Mouse (Mus musculus) right cerebral cortex, postnatal 14 days (tissue): ENCODE results near the gene Urah.

Source experiments
- DNase-seq: peaks from one replicate; pipeline ENCODE4 v3.0.0; 2022

Gene Urah

DNA sequence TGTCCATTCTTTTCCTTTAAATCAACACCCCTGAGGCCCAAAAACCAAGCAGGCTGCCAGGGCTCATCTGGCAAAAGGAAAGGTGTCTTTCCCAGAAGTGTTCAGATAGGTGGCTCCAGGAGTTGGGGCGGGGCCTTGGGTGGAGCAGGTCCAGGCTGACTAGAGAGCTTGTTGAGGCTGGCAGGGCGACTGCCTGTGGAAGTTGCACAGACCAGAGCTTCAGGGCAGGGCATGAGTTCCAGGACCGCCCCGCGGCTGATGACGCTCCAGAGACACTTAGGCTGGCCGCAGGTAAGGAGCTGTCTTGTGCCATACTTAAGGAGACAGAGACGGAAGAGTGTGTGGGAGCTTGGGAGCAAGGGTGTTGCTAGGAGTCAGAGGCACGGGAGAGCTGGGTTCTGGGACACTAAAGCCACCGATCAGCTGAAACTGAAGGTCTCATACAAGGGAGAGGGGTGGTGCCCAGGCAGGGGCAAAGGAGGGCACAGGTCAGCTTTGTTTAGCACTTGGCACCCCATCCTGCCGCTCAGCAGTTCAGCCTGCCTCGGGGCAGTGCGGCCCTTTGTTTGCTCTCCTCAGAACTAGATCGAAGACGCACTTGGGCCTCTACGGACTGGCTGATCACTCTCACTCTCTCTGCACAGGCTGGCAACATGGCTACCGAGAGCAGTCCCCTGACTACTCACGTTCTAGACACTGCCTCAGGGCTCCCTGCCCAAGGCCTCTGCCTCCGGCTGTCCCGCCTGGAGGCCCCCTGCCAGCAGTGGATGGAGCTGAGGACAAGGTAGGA is at the start of gene Urah:
Gene Urah, plus strand, starts transcription at position 51 of the 790 bp plus-strand sequence.
- no peak for DNase-seq

DNA sequence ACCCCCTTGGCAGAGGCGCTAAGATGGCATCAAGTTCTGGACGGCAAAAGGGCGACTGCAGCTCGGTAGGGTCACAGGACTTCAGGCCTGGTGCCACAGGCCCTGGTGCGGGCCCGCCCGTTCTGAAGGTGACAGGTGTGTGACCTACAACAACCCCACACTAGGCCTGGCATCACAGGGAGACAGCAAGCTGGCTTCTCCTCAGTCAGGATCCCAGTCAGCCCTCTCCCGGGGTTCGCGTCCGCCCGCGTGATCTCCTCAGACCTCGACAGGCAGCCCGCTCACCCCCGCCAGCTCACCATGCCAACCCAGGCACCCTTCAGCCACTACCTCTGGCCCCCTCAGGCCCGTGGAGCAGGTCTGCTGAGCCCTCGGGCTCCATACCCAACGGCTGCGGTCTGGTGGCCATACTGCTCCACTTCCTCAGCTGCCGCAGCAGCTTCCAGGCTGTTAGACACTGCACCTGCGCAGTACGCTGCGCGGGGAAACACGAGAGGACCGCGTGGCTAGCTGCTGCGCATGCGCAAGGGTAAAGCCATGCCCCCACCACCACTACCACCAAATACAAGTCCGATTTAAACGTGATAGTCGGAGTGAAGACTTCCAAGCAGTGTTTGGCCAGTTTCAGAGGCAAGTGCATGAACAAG is 47.3 kb upstream of the Urah start, which contains the start of gene Syce1:
Gene Syce1, minus strand, starts transcription at position 447 of the 647 bp plus-strand sequence.
- DNase-seq, result no peak

DNA sequence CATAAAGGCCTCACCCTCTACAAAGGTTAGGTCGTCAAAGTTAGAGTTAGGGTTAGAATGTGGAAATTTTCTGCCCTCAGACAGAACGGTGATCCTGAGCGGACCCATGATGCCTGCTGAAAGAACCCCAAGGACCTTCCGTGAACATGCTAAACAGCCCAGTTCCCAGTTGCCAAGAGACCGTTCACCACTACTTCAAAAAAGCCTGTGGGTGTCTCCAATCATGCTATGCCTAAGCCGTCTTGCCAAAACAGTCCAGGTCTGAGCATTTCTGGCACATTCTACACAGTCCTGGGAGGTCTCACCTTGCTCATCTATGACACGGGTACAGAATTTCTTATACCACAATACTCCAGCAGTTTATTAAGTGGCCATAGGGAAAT is 46.8 kb upstream of the Urah start:
- no peak for DNase-seq

DNA sequence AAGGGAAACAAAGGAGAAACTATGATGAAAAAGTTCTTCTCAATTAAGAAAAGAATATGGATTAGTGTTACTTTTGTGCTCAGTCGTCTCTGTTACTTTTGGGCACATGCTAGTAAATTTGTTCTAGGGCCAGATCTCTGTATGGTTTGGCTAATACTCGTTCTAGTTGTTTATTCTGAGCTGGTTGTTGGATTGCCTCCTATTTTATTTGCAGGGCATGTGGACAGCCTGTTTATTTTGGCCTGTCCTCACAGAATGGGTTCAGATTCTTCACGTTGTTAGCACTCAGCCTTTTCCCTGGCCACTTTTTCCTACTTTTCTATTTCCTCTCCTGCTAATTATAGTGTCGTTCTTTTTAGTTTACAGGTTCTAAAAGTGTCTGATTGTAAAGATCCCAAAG is 41.3 kb upstream of the Urah start:
- DNase-seq, result no peak

DNA sequence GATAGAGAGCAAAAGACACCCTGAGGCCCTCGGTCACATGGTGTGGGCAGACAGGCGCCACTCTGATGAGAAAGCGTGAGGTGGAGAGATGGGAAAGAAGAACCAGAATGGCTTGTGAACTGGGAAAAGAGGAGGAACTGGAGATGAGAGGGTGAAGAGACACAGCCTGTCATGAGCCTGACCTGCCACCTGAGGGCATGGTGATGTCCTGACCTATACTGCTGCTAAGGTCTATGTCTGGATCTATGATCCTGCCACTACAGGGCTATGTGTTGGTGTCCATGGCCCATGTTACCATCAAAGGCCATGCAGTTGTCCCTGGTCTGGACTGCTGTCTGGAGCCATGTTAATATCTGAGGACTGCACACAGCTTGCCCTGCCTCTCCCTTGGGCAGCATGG is 37.2 kb upstream of the Urah start:
- DNase-seq, result no peak

DNA sequence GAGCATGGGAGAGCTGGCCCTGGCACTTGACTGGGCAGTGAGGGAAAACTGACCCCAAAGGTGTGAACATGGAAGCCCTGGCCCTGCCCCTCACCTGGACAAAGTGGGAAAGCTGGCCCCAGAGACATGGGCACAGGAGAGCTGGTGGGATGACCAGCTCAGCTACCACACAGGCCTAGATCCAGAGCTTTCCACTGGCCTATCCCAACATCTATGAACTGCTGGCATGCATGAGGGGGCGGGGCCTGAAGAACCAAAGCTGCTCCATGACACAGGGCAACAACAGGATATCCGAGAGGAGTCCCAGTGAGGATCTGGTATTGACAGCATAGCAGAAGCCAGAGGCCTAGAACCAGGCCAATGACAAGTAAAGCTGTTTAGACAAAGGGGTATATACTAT is 36.6 kb upstream of the Urah start:
- DNase-seq, result no peak

DNA sequence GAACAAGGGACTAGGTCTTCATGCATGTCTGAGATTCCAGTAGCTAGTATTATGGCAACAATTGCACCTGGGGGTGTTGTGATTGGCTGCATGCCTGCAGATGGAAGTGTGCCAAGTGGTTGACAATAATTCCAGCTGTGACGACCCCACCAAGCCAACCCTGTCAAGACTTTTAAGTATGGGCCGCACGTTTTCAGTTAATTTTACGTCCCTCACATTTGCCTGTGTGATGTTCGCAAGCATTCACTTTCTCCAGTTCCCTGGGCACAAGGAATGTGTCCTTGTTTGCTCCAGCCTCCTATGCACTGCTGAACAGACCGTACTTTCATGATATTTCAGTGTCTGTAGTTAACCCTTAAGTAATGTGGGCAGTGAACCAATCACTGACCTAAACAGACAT is 32.2 kb upstream of the Urah start:
- no peak for DNase-seq

DNA sequence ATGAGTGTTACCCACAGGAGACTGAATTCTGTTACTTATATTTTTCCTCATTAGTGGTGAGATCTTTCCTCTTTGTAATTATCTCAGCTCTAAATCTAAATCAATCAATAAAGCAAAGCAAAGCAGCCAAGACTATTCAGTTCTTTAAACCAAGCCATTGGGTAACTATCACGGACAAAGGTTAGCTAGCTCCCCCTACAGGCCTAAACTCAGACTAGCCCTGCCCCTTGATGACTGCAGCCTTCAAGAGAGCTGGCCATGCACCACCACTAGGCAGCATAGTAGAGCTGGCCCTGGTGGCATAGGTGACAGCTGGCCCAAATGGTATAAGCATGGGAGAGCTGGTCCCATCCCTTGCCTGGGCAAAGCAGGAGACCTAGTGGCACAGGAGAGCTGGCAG is 29.1 kb upstream of the Urah start:
- peak; percentile 27 for DNase-seq

DNA sequence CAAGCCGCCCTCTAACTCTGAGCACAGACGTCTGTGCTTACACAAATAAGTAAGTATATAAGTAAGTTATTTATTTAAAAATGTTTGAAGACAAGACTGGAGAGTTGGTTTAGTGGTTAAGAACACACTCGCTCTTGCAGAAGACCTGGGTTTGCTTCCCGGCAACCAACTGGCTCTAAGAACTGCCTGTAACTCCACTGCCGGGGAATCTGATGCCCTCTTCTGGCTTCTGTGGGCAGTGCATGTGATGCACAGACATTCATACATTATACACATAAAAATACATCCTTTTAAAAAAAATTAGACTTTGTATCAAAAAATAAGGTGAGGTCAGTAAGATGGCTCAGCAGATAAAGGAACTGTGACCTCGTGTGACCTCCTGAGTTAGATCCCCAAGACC is 24.3 kb upstream of the Urah start:
- DNase-seq, result no peak

DNA sequence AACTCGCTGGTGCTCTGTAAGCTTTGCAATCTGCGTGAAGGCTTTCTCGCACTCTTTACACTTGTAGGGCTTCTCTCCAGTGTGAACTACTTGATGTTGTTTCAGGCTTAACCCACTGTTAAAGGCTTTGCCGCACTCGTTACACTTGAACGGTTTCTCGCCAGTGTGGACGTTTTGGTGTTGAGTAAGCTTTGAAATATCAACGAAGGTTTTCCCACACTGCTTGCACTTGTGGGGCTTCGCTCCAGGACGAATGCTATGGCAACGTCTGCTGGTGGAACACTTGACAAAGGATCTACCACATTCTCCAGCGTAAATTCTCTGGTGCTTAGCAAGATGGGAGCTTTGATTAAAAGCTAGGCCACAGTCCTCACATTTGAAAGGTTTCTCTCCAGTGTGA is 23.1 kb upstream of the Urah start:
- peak; percentile 12 for DNase-seq

DNA sequence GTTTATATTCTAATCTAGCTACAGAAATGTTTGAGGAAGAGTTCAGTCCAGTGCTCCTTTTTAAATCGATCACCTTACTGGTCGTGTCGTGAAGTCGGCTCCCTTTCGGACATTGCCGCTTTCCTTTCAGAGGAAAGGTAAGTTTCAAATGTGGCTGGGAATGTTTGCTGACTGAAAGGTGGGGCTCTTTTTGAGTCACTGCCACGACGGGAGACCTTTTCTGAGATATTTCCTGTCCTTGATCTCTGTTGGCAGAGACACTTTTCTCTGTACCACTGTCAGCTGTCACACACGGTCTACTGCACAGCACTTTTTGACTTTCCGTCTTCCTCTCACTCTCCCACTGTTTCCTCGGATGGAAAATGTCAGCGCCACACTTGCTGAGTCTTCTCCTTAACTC is 22.0 kb upstream of the Urah start:
- no peak for DNase-seq

DNA sequence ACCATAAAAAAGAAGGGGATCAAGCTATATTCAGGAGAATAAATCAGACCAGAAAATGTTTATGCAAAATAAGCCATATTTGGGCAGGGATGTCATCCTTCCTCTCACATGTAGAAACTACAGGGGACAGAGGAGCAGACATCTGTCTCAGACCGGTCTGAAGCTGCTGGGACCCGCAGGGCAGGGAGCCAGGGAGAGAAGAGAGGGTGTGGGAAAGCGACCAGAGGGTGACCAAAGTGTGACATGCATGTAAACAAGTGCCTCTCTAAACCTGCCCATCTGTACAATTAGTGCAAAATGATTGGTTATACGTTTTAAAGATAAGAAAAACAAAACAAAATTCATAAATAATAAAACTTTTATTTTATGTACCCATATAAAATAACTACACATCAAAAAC is 14.6 kb upstream of the Urah start:
- no peak for DNase-seq

DNA sequence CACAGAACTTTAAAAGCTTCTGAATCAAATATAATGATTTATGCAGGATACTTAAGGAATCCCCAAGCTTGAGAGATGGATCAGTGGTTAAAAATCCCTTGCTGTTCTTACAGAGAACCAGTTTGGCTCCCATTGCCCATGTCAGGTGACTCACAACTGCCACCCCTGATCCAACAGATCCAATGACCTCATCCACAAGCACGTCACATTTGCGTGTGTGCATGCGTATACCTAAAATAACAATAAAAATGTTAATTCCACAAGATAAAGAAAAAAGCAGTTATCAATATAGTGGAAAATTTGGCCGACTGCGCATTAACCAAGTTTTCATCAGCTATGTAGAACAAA is 13.5 kb upstream of the Urah start:
- no peak for DNase-seq

DNA sequence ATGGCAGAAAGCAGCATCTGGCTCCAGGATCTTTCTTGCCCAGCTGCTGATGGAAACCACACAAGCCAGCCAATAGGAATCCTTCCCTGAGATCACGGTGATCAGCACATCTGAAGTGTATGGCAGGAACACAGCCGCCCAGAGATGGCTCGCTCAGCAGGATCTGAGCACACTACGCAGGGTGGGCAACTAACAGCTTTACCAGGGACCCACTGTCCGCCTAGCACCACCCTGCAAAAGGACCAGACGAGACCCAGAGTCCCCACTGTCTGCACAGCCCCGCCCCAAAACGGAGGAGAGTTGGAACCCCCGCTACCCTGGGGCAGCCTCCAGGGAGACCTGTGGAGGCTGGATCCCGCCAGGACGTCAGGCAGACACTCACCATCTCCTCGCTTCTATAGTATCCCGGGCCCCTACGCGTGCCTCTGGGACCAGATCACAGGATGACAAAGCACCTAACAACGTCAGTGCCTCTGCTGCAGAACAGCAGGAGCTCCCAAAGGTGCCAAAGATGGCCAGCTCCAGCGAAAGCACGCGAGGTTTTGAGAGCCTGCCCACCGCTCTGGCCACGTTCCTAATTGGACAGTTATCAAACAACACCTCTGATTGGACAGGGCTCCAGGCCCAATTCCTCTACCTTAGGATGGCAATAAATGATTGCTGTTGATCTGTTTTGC is 13.0 kb upstream of the Urah start, which contains the start of gene Zfp941:
Gene Zfp941, minus strand, starts transcription at position 526 of the 677 bp plus-strand sequence.
- peak; percentile 72 for DNase-seq

DNA sequence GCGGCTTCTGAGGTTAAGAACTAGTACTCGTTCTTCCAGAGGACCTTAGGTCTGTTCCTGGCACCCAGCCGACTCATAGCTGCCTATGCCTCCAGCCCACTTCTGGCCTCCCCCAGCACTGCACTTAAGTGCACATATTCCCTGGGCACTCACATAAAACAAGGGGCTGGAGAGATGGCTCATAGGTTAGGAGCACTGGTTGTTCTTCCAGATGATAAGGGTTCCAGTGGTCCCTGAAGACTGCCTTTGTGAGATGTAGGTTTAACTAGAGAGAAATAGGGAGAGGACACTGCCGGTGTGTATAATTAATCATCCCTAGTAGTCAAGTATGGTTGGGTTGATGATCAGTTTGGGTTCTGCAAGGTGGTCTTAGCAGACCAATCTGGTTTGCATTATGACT is 12.1 kb upstream of the Urah start:
- no peak for DNase-seq

DNA sequence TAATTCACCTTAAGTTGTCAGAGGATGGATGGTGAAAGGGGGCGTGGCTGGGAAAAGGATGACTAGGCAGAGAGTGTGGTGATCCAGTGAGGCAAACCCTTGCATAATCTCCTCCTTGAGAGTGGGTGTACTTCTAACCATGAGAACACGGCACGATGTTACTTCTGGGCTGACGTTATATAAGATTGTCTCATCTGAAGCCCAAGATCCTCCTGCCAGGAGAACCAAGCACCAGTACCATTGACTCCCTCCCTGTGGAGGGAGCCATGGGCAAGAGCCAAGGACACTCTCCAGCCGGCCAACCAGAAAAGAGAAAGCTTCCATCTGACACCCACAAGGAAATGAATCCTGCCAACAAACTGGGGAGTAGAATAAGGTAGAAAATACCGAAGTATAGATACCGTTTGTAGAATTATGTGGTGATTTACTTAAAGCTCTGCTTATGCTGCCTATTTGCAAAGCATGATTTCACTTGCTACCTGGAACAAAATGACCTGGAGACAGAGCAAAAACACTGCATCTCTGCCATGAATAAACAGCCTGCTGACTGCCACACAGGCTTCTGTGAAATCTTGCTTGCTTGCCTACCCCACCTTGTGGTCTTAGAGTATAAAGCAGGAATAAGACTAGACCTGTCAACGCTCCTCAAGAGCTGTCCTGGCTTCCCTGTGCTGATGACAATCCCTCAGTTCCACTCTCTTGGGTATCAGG is 6.5 kb upstream of the Urah start:
- peak; percentile 35 for DNase-seq

DNA sequence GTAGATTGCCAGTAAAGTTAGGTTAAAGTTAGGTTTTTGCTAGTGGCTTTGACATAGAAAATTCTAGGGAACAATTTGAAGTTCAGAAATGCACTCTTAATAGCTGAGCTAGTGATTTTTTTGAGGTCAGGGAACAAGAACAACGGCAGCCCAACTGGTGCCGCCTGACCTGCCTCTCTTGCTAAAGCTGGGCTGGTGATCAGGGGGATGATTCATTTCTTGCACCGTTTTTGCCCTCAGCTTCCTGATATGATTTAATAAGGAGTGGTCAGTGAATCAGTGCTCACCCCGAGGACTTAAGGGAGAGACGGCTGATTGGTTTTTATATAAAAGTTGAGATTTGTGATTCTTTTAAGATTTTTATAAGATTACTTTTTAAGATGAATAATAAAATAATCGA is 3.4 kb upstream of the Urah start:
- no peak for DNase-seq

DNA sequence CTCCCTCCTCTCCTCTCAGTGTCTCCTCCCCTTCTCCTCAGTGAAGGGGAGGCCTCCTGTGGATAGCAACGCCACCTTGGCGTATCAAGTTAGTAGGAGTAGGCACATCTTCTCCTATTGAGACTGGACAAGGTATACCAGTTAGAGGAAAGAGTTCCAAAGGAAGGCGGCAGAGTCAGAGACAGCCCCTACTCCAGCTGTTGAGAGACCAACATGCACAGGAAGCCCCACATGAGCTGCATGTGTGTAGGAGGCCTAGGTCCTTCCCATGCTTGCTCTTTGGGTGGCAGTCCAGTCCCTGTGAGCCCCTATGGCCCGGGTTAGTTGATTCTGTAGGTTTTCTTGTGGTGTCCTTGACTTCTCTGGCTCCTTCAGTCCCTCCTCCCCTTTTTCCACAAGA is 1.5 kb upstream of the Urah start:
- DNase-seq, result no peak

DNA sequence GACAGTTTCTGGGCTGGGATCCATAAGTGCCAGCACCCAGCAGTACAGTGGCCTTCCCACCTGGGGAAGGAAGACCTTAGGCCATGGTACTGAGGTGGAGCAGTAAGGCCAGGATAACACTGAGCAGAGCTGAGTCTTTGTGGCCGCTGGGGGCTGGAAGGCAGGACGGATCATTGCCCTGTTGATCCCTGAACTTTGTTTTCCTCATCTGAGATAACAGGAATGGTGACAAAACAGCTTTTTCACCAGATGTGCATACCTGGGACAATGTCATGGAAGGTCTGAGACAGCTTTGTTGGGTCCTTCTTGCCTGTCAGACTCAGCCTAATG is 905 bp downstream of the Urah start:
- DNase-seq, result no peak

DNA sequence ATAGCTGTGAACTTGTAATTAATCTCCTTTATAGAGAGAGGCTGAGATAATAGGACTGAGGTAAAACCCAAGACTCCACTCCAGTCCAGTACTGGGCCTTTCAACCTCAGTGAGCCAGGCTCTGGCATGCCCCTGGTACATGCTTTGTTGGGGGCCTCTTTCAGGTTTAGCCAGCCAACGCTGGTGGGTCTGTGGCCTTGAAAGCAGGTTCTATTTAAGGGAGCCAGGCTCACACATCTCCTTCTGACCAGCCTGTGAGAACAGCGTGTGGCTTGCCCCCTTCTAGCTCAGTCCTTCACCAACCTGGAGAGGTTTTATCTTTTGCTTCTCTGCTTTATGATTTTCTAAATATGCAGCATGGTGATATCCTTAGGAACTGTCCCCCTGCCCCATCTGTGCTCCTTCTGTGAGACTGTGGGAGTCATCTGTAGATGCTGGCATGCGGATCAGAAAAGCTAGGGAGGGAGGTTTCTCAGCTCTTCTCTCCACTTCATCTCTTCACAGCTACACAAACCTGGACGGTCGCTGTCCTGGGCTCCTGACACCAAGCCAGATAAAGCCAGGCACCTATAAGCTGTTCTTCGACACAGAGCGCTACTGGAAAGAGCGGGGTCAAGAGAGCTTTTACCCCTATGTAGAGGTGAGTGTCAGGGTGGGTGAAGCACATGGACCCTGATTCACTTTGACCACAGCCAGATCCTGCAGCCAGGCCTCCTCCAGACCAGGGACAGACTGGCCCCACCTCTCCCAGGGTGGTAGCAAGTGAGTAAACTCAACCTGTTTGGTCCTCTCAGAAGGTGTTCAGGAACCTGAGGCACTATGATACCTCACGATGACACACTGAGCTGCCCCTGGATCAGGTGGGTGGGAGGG is 1.7 kb downstream of the Urah start:
- DNase-seq, result no peak

DNA sequence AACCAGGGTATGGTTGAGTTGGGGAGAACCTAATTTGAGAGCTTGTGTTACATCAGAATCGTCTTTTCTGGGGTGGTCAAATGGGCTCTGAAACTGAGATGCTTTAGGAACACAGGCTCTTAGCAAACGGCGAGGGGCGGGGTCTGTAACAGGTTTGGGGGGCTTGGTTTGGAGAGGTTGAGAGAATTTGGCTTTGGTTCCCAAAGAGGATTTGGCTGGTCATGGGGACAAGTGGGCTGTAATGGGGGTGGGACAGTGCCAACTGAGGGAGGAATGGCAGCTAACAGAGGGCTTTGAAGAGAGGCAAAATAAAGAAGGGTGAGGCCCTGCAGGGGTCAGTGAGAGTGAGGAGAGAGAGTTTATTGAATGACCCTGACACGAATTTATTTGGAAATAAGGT is 4.7 kb downstream of the Urah start:
- DNase-seq, result no peak
